Mouse (Mus musculus): ENCODE measurements at regions not wholly inside any gene's neighbourhood (a gene's known extent, or its start where the extent isn't known, plus 50 kb on each side); places are given as distances from the start of the nearest gene placed in this dataset.
A peak's percentile ranks its signal among the peaks of the same experiment; 100 is the strongest.
"Not testable (repeated sequence)": the region's sequence is repeated elsewhere in the genome, so short reads cannot be mapped to it uniquely, and the experiment has no call there.

DNA sequence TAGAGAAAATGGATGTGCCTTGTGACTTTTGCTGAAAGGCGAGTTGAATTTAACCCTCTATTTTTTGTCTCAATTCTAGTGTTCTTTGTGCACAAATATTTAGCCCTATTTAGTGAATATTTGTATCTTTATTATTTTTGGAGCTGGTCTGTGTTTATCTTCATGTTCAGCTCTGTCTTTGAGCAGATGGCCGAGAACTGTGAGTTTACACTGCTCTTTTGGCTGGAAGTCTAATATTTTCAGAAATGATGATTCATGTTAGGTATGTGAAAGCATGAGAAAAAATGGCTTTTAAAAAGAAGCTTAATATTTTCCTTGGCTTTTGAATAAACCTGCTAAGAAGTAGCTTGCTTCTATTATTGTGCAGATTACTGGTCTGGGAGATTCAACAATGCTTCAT, 505.4 kb downstream of the Sema5a start:
- no peak for ATAC-seq (ENCODE audit: insufficient read depth, low FRiP score, low read depth)
- Histone ChIP-seq H3K4me1 (no peaks in the 10 kb centered on the region), H3K4me3 (replicated peaks) (no peak overlapping the region), H3K36me3 (no peaks in the 10 kb centered on the region), H3K27me3 (replicated peaks) (no peaks in the 10 kb centered on the region), H3K4me2 (no peak overlapping the region), H3K9ac (no peak overlapping the region), H3K9me3 (no peaks in the 10 kb centered on the region), H3K27ac (no peak overlapping the region)
- 41% methylated on average over 2 of the region's 2 CpGs for whole genome bisulfite sequencing

DNA sequence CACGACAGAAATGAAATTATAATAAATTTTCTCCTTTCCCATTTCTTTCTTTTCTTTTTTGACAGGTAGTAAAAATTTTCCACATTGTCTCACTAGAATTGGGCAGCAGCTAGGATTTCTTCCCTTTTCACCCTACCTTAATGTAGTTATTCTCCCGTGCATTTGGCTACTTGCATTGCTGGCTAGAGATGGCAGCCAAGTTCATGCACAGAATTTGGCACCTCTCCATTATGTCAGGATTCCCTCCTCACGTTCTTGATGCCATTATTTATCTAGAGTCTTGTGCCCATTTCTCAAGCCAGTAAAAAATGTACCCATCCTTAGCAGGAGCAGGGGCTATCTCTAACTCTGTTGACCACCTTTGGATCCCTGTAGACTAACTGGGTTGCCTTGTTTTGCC, 507.4 kb downstream of the Sema5a start:
- no peaks in the 10 kb centered on the region for H3K9me3 ChIP-seq
- H3K4me1 ChIP-seq, result no peaks in the 10 kb centered on the region
- H3K4me2 ChIP-seq, result no peak overlapping the region
- H3K9ac ChIP-seq, result no peak overlapping the region
- H3K27me3 ChIP-seq (replicated peaks), result no peaks in the 10 kb centered on the region
- WGBS, result 37% methylated on average over 3 of the region's 3 CpGs
- no peaks in the 10 kb centered on the region for H3K36me3 ChIP-seq
- no peak for ATAC-seq (ENCODE audit: insufficient read depth, low FRiP score, low read depth)
- no peak overlapping the region for H3K4me3 ChIP-seq (replicated peaks)
- H3K27ac ChIP-seq, result no peak overlapping the region

DNA sequence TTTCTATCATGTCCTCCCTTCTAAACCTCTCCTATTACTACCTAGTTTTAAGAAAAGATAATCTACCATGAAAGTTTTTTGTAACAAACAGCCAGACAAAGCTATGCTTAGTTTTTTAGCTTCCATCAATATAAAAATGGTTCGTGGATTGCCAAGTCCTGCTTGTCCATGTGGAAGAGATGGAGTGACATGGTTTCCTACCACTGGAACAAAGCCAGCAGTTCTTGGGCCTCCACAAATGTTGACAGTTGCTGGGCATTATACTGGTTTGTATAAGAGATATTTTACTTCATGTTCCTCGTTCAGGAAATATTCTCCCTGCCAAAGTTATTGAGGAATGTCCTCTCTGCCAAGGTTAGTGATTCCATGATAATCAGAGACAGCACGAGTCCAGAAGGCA, 515.5 kb downstream of the Sema5a start:
- H3K9me3 ChIP-seq, result no peaks in the 10 kb centered on the region
- H3K27me3 ChIP-seq (replicated peaks), result no peaks in the 10 kb centered on the region
- H3K4me2 ChIP-seq, result no peak overlapping the region
- WGBS, result 69% methylated on average over 3 of the region's 3 CpGs
- H3K27ac ChIP-seq, result no peak overlapping the region
- H3K4me3 ChIP-seq (replicated peaks), result no peak overlapping the region
- no peaks in the 10 kb centered on the region for H3K36me3 ChIP-seq
- no peaks in the 10 kb centered on the region for H3K4me1 ChIP-seq
- H3K9ac ChIP-seq, result no peak overlapping the region
- ATAC-seq (ENCODE audit: insufficient read depth, low FRiP score, low read depth), result no peak

DNA sequence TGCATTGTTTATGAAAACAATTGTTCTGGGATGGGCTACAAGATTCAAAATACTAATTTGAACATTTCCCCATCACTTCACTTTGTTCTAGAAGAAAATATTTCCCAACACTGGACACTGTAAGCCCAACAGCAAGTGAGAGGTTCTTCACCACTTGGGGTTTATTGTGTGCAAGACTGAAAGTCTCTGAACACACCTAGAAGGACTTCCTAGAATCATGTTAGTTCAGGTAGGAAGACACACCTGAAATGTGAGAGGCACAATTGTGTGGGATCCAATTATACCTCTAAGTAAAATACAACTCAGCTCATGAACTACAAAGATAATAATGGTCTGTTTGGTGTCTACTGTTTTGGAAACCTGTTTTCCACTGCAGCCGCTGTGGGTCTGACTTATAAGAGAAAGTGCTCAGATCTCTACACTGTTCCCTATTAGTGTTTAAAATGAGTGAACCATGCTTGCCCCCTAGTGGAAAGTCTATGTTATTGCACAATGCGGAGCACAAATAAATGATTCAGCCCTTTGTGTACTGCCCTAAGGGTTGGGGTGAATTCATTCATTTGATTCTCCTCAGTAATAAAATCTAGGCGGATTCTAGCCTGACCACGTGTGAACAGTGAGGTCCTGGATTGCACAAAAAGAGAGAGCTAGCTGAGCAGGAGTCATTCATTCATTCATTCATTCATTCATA, 521.5 kb downstream of the Sema5a start:
- Histone ChIP-seq H3K27me3 (replicated peaks) (no peaks in the 10 kb centered on the region), H3K9ac (no peak overlapping the region), H3K27ac (no peak overlapping the region), H3K36me3 (no peaks in the 10 kb centered on the region), H3K4me2 (no peak overlapping the region), H3K4me3 (replicated peaks) (no peak overlapping the region), H3K9me3 (no peaks in the 10 kb centered on the region), H3K4me1 (no peaks in the 10 kb centered on the region)
- peak; percentile 27; the same call in 1 of the 2 replicates for ATAC-seq (ENCODE audit: insufficient read depth, low FRiP score, low read depth)
- 5% methylated on average over 4 of the region's 4 CpGs for WGBS

DNA sequence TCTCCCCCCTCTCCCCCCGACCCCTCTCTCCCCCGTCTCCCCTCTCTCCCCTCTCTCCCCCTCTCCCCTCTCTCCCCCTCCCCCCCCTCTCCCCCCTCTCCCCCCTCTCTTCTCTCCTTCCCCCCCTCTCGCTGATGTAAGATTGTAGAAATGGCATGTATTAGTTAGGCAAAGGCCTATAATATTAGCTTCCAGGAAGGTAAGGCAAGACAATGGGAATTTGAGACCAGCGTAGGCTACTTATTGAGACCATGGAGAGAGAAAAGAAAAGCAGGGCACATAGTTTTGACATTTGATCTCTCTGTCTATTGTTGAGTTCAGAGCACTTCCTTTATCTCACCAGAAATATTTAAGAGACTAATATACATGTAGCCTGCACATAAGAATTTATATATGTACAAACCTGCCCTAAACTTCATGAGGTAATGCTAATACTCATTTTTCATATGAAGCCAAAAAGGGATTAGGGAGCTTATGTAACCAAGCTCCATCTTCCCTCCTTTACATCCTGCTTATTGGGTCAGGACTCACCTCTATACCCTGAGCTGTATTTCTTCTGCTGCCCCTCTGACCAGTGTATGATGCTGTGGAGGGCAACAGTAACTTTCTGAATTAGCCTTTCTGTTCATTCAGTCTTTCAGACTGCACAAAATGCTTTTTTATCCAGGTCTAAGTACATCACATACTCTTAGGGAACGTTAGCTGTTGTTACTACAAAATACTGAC, 522.3 kb downstream of the Sema5a start:
- no peaks in the 10 kb centered on the region for H3K27me3 ChIP-seq (replicated peaks)
- no peak overlapping the region for H3K4me3 ChIP-seq (replicated peaks)
- H3K4me2 ChIP-seq, result no peak overlapping the region
- no peaks in the 10 kb centered on the region for H3K36me3 ChIP-seq
- no peak overlapping the region for H3K9ac ChIP-seq
- H3K4me1 ChIP-seq, result no peaks in the 10 kb centered on the region
- ATAC-seq (ENCODE audit: insufficient read depth, low FRiP score, low read depth), result no peak
- H3K9me3 ChIP-seq, result no peaks in the 10 kb centered on the region
- 81% methylated on average over 2 of the region's 5 CpGs for WGBS
- H3K27ac ChIP-seq, result no peak overlapping the region

DNA sequence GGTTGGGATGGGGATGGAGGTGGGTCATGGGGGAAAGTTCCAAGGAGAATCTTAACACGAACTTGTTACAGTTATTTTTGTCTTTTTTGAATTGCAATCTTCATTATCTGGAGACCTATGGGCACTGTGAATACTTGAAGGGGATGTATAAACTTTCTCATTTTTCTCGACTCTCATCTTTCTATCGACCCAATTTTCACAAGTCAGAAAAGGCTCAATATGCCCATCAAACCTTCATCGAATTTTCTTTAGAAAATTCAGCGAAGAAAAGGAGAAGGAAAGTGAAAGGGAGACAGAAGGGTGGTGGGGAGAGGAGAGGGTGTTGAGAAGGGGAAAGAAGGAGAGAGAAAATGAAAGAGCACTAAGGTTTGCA, 533.6 kb downstream of the Sema5a start:
- not testable (repeated sequence) for H3K9me3 ChIP-seq; H3K4me1 ChIP-seq; H3K36me3 ChIP-seq; H3K27ac ChIP-seq; ATAC-seq (ENCODE audit: insufficient read depth, low FRiP score, low read depth); H3K27me3 ChIP-seq (replicated peaks); H3K9ac ChIP-seq
- 19% methylated on average over 5 of the region's 5 CpGs for WGBS
- peak overlapping the region; percentile 67; the same call in 1 of the 2 replicates for H3K4me2 ChIP-seq
- H3K4me3 ChIP-seq (replicated peaks), result peak overlapping the region; percentile 55

DNA sequence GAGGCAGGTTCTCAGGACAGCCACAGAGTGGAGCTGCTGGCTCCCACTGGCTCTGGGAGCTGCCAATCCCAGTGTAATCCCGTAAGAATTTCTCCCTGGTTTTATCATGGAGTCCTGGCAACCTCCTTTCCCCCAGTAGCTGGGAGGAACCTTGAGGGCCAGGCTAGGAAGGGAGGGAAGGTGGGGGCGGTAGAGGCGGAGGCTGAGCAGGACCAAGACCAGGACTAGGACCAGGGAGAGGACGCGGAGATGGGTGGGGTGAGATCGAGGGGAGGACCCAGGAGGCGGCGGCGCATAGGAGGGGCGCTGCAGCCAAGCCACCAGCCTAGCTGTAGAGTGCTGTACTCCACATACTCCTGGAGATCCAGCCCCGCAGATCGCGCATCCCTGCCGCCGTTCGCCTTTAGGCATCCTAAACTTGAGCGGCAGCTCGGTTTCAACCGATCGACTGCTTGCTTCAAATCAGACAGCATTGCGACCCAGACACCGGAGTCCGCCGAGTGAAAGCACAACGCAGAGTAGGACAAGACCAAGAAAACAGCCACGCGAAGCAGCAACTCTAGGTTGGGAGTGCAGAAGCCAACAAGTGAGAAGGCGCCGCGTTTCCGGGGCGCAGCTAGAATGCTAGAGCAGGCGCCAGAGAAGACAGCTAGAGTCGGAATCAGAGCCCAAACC, 534.1 kb downstream of the Sema5a start:
- peak; percentile 93 for ATAC-seq (ENCODE audit: insufficient read depth, low FRiP score, low read depth)
- H3K27me3 ChIP-seq (replicated peaks); H3K4me1 ChIP-seq; H3K36me3 ChIP-seq; H3K9me3 ChIP-seq: not testable (repeated sequence)
- Histone ChIP-seq H3K9ac (peak overlapping the region; percentile 68), H3K4me2 (peak overlapping the region; percentile 67), H3K27ac (peak overlapping the region; percentile 88), H3K4me3 (replicated peaks) (peak overlapping the region; percentile 55)
- WGBS, result under 1% methylated on average over 33 of the region's 34 CpGs

DNA sequence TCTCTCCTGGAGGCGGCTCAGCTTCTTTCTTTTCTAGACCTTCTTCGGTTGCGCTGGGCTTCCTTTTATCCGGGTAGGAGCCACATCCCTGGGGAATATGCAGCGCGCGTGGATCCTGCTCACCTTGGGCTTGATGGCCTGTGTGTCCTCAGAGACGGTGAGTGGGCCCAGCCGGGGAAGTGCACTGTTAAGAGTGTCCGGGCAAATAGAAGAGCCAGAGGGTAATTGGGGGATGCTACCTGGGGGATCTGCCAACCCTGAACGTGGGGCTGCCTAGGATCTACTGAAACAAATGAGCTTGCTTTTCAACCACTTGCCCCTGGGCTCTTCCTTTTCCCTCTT, 534.6 kb downstream of the Sema5a start:
- peak overlapping the region; percentile 67 for H3K4me2 ChIP-seq
- H3K9ac ChIP-seq, result peak overlapping the region; percentile 68
- not testable (repeated sequence) for H3K9me3 ChIP-seq; ATAC-seq (ENCODE audit: insufficient read depth, low FRiP score, low read depth); H3K27me3 ChIP-seq (replicated peaks); H3K4me1 ChIP-seq; H3K36me3 ChIP-seq
- WGBS, result 6% methylated on average over 11 of the region's 11 CpGs
- peak overlapping the region; percentile 55 for H3K4me3 ChIP-seq (replicated peaks)
- H3K27ac ChIP-seq, result peak overlapping the region; percentile 88

DNA sequence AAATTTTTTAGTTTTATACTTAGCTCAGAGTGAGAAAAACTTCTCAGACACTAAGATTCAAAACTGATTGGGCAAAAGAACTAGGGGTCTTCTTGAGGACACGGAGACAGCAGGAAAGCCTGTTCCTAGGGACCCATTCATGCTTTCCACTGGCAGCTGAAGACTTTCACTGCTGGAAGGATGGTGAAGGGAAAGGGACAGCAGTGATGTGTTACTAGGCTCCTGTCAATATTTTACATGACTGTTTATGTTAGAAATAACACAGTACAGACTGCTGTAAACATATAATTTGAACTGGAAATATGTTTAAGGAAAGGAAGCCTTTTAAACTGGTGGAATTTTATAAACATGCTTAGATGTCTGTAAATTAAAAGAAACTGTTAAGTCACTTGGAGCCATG, 537.0 kb downstream of the Sema5a start:
- not testable (repeated sequence) for H3K9me3 ChIP-seq; H3K4me3 ChIP-seq (replicated peaks); H3K4me1 ChIP-seq; H3K27me3 ChIP-seq (replicated peaks); H3K9ac ChIP-seq; H3K36me3 ChIP-seq
- 0 out of 2 replicates have a peak, but pooled peaks have one; percentile 40 for ATAC-seq (ENCODE audit: insufficient read depth, low FRiP score, low read depth)
- peak overlapping the region; percentile 54; the same call in 1 of the 2 replicates for H3K27ac ChIP-seq
- WGBS, result 22% methylated on average over 1 of the region's 1 CpGs
- peak overlapping the region; percentile 48; the same call in 1 of the 2 replicates for H3K4me2 ChIP-seq

DNA sequence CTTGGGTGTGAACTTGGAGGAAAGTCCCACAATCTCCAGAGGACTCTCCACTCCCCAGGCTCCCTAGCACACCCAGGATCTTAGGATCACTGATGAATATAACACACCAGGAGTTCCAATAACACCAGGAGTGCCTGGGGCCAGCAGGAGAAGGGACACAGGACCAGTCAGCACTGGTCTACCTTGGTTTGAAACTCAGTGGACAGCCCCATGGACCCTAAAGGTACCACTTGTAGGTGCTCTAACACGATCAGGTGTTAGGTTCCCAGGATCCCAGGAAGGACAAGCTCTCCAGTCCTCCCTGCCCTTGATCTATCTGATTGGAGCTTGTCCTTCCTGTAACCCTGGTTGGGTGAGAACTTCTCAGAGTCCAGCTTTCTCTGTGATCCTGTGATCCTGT, 554.6 kb downstream of the Sema5a start:
- Histone ChIP-seq H3K27me3 (replicated peaks) (no peaks in the 10 kb centered on the region), H3K4me1 (no peaks in the 10 kb centered on the region), H3K4me3 (replicated peaks) (no peak overlapping the region), H3K9me3 (no peaks in the 10 kb centered on the region), H3K27ac (no peak overlapping the region), H3K9ac (no peak overlapping the region), H3K36me3 (peaks cover 36% of the 10 kb centered on the region), H3K4me2 (no peak overlapping the region)
- ATAC-seq (ENCODE audit: insufficient read depth, low FRiP score, low read depth), result no peak
- WGBS, result 83% methylated on average over 1 of the region's 1 CpGs

DNA sequence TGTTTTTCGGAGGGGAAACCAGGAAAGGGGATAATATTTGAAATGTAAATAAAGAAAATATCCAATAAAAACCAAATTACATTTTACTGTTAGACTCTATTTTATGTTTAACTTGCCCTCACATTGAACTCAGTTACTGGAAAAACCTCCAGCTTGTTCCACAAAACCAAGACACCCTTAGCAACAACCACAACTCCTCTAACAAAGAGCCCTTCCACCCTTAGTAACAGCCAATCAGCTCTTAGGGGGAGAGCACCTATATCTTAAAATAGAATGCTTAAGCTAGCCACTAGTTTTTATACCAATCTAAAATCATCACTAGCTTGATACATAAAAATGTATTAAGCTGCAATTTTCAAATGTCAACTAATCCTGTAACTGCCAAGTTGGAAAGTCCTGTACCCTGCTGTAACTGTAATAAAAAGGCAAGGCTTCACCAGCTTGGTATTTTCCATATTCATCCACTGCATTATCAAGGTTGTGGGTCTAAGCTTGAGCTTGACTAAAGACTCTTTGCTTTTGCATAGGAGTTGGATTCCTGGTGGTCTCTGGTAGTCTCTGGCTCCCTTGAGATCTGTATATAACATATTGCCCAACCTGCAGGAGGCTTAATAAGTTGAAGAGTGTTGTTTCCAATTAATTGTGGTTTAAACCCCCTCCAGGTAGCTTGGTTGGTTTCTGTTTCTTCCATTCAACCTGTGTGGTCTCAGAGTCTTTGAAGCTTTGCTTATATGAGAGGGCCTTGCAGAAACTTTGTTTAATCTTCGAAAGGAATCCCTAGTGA, 566.4 kb downstream of the Sema5a start:
- Histone ChIP-seq H3K4me2 (no peak overlapping the region), H3K27ac (no peak overlapping the region), H3K4me1 (no peaks in the 10 kb centered on the region), H3K27me3 (replicated peaks) (no peaks in the 10 kb centered on the region), H3K4me3 (replicated peaks) (no peak overlapping the region), H3K36me3 (no peaks in the 10 kb centered on the region), H3K9me3 (no peaks in the 10 kb centered on the region), H3K9ac (no peak overlapping the region)
- ATAC-seq (ENCODE audit: insufficient read depth, low FRiP score, low read depth), result no peak
- 55% methylated on average over 2 of the region's 2 CpGs for WGBS

DNA sequence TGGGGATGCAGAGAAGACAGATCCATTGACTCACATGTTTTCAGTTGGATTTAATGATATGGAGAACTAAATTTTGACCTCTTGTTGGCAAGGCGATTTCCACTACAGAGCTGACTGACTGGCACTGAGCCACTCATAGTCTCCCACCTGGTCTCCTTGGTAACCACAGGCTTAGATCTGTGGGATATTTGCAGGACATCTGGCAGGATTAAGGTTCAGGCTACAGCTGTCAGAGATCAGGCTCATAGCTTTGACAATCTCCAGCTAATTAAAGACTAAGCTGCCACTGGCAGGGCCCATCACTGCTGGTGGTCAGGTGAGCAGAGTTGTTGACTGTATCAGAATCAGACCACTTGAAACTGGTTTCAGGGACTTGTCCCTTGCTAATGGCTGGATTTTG, 595.4 kb downstream of the Sema5a start:
- no peaks in the 10 kb centered on the region for H3K36me3 ChIP-seq
- ATAC-seq (ENCODE audit: insufficient read depth, low FRiP score, low read depth), result no peak
- no peaks in the 10 kb centered on the region for H3K4me1 ChIP-seq
- H3K4me3 ChIP-seq (replicated peaks), result no peak overlapping the region
- no peaks in the 10 kb centered on the region for H3K27me3 ChIP-seq (replicated peaks)
- WGBS, result 57% methylated on average over 1 of the region's 1 CpGs
- H3K9me3 ChIP-seq, result no peaks in the 10 kb centered on the region
- no peak overlapping the region for H3K27ac ChIP-seq
- no peak overlapping the region for H3K4me2 ChIP-seq
- H3K9ac ChIP-seq, result no peak overlapping the region
